Mouse (Mus musculus): ENCODE measurements at regions not wholly inside any gene's neighbourhood (a gene's known extent, or its start where the extent isn't known, plus 50 kb on each side); places are given as distances from the start of the nearest gene placed in this dataset.
A peak's percentile ranks its signal among the peaks of the same experiment; 100 is the strongest.

- peak; percentile 13 for DNase-seq
These were observed 217.1 kb upstream of the Kif2a start for GRCm38 (mm10) chr13:107239035-107239387.

- no peak for DNase-seq
These were observed 216.6 kb upstream of the Kif2a start for GRCm38 (mm10) chr13:107238364-107239034.

DNA sequence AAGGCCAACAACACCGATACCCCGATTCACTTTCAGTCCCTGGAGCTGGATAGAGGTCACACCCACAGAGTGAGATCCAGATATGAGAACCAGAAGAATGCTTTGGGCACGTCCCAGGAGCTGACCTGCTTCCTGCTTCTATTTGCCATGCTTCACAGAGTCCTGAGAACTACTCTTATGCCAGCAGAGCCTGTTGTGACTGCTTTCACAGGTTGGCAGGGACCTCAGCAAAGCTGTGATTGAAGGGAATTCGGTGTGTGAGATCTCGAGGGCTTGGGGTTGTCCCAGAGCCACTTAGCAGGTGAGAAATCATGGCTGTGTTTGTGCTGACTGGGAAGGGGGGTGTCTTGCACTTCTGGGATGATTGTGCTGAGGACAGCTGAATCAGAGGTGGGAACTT is 197.5 kb upstream of the Kif2a start:
- DNase-seq: peak; percentile 7

DNA sequence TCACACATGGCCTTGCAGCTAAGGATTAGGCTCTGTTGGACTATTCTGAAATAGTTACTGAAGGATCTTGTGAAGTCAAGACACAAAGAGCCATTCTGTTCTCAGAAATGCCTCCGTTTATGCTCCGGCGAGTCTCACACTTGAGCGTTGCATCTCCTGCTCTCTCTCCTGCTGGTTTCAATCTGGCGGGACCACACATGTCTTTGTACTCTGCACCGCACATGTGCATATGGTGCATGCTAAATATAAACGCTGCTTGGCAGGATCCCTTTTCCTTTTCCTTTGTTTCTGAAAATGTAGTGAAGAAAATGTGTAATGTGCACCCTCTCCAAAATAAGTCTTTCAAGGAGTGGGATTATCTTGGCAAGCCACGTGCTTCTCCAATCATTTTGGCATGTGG is 196.4 kb upstream of the Kif2a start:
- DNase-seq: no peak

DNA sequence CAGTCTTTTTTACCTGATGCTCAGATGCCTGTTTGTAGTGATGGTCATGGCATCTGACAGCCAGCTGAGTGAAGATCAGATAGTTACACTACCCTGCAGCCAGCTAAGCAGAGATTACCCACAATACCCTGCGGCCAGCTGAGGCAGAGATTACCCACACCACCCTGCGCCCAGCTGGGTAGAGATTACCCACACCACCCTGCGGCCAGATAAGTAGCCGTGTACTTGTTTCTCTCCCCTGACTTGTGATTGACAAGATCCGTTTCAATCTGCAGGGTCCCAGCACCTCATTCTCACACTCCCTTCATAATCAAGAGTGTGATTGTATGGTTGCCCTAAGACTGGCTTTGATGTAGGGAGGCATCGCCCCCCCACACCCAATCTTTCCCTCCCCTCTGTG is 195.9 kb upstream of the Kif2a start:
- DNase-seq: no peak

DNA sequence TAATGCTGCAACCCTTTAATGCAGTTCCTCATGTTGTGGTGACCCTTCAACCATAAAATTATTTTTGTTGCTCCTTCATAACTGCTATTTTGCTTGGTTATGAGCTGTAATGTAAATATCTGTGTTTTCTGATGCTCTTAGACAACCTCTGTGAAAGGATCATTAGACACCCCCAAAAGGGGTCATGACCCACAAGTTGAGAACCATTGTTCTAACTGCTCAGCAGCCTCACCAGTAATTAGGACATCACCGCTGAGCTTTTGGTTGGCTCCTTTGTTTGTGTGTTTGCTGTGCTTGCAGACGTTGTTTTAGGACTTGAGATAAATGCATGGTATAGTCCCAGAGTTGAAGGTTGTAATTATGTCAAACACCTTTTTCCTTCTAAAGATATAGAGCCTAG is 191.4 kb upstream of the Kif2a start:
- DNase-seq: no peak

- no peak for DNase-seq
These were observed 188.8 kb upstream of the Kif2a start for GRCm38 (mm10) chr13:107210676-107211075.

GRCm38 (mm10) chr13:107207354-107208181 is 185.6 kb upstream of the Kif2a start:
- peak; percentile 69 for DNase-seq

- no peak for DNase-seq
These were observed 177.9 kb upstream of the Kif2a start for GRCm38 (mm10) chr13:107199875-107200274.

GRCm38 (mm10) chr13:107193426-107193825 is 171.5 kb upstream of the Kif2a start:
- DNase-seq: no peak

- DNase-seq: no peak
These were observed 165.4 kb upstream of the Kif2a start for GRCm38 (mm10) chr13:107187258-107187878.

- peak; percentile 50 for DNase-seq
These were observed 160.6 kb upstream of the Kif2a start for GRCm38 (mm10) chr13:107182544-107182943.

DNA sequence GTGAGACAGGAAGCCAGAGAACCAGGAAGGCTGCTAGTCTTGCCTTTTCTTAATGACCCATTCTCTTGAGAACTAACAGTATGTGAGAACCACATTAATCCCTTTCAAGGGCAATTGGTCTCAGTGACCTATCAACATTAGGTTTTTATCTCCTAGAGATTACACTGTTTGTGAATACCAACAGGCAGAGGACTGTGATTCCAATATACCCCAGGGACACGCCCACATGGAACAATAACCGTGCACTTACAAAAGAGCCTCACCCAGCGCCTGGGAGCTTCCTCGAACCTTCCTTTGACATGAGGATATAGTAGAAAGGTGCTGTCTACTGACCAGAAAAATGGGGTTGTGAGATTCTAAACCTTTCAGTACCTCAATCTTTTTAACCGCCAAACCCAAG is 157.6 kb upstream of the Kif2a start:
- no peak for DNase-seq

DNA sequence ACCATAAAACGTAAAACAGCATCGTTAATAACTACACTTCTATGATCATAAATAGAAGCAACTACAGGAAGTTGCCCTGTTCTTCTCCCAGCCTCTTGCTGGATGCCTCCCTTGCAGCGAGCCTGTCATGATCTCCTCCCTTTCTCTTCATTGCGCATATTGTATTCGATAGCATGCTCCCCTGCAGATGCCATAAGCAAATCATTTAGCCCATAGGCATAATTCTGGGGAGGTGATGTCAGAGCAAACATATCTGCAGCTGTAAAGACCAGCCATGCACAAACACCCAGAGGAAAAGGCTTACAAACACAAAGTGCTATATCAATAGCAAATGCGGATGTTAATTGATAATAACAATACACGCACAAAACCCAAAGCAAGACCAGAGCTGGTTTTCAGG is 155.7 kb upstream of the Kif2a start:
- DNase-seq: no peak

DNA sequence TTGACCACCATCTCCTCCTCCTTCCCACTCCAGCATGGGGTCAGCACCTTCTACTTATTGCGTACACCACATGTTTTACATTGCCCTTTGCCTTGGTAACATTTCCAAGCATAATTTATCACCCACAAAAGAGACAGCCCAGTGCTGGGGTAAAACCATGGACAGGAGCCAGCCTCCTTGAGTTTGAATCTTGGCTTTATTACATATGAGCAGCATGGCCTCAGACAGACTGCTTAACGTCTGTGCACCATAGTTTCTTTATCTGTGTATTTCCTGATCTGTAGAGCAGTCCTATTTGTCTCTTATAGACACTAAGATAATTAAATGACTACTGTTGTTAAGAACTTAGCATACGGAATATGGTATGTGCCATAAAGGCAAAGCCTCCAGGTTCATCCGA is 154.0 kb upstream of the Kif2a start:
- peak; percentile 2 for DNase-seq

DNA sequence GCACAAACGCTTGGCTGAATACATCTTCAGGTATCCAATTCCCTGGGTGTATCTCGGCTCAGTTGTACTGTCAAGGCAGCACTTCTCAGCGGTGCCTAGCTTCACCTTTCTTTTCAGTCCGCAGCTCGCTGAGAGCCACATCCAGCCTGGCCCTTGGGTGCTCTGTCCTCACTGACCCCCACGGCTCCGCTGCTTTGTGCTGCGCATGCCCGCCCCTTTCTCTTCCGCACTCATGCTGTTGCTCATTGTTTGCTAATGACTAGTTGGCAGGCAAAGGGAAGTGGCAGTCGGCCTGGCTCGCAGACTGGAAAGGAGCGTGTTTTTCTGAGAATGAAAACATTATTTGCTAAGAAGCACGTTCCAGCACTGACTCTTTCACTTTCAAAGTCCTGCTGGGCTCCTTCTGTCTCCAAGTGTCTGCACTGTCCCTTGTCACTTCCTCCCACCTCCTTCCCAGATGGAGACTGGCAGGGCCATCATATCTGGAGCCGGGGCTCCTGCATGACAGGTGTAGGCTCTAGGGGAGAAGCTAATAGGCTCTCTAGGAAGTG is 146.7 kb upstream of the Kif2a start:
- DNase-seq: peak; percentile 45

DNA sequence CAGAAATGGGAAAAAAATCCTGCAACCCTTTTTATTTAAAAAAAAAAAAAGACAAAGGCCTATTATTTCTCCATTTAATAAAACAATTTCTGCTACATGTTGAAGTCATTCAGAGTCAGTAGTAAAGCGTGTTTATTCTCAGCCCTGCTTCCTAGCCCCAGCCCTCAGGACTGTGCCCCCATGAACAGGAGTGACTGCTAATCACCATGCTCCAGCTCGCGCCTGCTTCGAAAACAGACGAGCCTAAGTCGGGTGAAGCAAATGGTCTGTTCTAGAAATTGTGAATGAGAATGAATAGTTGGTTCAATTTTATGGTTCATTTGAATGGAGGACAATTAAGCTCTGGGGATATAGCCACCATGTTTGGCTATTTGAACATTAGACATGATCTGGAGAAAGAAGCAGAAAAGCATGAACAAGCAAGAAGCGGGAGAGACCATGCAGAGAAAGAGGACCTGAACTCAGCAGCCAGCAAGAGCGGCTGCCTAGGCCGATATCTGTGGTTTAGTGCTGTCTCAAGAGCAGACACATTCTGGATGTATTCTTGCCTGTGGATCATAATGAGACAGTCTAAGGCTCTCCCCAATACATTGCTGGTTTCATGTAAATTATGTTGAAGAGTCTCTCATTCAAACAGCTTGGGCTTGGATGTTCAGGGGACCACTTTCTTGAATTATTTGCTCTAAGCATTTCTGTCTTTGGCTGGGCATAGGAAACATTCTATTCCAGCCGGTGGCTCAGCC is 146.1 kb upstream of the Kif2a start:
- no peak for DNase-seq

DNA sequence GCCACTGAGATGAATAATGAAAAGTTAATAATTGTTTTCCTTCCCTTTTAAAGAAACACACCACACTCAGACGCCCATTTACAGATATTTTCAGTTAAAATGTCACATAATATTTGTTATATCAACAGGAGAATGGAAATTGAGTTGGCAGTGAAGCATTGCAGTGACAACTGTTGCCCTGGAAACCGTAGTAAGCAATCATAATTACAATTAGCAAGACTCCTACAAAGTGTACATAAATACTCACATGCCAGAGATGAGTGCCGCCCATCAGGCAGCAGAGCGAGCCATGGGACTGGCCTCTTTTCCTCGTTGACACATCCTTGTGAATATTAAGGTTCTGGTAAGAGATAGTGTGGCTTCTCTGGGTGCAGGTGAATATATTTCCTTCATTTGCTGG is 129.6 kb upstream of the Kif2a start:
- DNase-seq: no peak

GRCm38 (mm10) chr13:107141209-107141608 is 119.3 kb upstream of the Kif2a start:
- no peak for DNase-seq

DNA sequence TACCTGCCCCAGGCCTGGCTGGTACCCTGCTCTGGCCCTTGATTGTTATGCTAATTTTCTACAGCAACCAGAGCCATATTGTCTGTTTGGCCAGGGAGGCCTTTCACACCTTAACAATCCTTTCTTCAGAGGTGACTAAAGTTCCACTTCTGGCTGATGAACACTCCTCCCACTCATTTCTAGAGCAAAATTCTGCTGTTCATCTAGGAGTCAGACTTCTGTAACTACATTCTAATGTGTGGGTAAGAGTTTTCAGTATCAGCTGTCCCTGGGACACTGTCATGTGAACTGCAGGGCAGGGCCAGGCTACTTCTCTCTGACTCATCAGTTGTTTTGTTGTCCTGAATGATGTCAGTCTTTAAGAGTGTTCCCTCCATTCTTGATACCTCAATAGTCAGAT is 112.2 kb upstream of the Kif2a start:
- no peak for DNase-seq

- no peak for DNase-seq
These were observed 104.7 kb upstream of the Kif2a start for GRCm38 (mm10) chr13:107126636-107127035.

- no peak for DNase-seq
These were observed 102.3 kb upstream of the Kif2a start for GRCm38 (mm10) chr13:107124130-107124668.
